Mouse (Mus musculus) embryonic fibroblast, embryonic 13.5 days (primary cell): ENCODE results near the gene Gas7.

ENCODE experiments used
- CTCF ChIP-seq: IDR thresholded peaks from 2 replicates; pipeline ENCODE4 v1.5.1; 2011; ENCODE audit warnings: mild to moderate bottlenecking, control low read depth, low read length, moderate library complexity, borderline replicate concordance; ENCODE audit not compliant: insufficient read depth
- POLR2A ChIP-seq: IDR thresholded peaks from 2 replicates; pipeline ENCODE4 v1.6.1; 2011; ENCODE audit warnings: low read depth, mild to moderate bottlenecking, control low read depth, low read length, moderate library complexity

DNA sequence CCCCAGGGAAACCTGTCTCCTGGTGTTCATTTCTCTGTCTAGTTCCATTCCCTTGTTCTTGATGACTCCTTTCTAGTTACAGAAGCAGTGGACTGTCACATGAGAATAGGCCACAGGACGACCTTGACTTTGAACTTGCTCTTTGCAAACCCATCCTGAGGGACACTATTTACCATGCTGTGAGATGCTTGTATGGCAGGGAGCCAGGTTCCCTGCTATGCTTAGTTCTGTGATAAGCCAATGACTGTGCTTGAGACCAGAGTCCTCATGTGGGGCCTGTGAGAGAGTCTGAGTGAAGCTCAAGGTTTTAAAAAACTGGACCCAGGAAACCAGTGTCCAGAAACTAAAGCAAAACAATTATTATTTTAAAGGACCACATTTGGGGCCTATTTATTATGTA lies 81.2 kb downstream of the Gas7 start:
- TF ChIP-seq CTCF, result no peak
- TF ChIP-seq POLR2A, result no peak
